Mouse (Mus musculus) liver, postnatal 0 days (tissue): ENCODE measurements at regions not wholly inside any gene's neighbourhood (a gene's known extent, or its start where the extent isn't known, plus 50 kb on each side); places are given as distances from the start of the nearest gene placed in this dataset.

Experiments used
- CTCF ChIP-seq: sonication (generic); IDR thresholded peaks from 2 replicates; pipeline ENCODE4 v1.5.1; 2016; ENCODE audit warnings: antibody characterized with exemption, low read depth
- EP300 ChIP-seq: IDR thresholded peaks from 2 replicates; pipeline ENCODE4 v1.6.1; 2016; ENCODE audit warnings: antibody characterized with exemption, low read depth, mild to moderate bottlenecking

- TF ChIP-seq CTCF (no peak), EP300 (no peak)
Observed at GRCm38 (mm10) chr14:106373451-106373850, 267.5 kb downstream of the Trim52 start.
